Mouse (Mus musculus) heart, embryonic 16.5 days (tissue): ENCODE measurements around the gene Map3k21. TPM values are rescaled to one million over a fixed set of nuclear protein-coding genes. Genes with fewer than 3 reads are reported as not detected.
A peak's percentile ranks its signal among the peaks of the same experiment; 100 is the strongest.

Source experiments
- ATAC-seq: fragments of 200-750 bp; cut with Nextera tagmentation; replicated peaks from 2 replicates; pipeline ENCODE4 v1.8.0; 2017; ENCODE audit warnings: moderate number of reproducible peaks; ENCODE audit not compliant: insufficient read depth, low FRiP score; ENCODE audit errors: extremely low read depth
- H3K27ac ChIP-seq: fragments of 300-500 bp; sonication (generic); 2 replicates; pipeline ENCODE4 v1.5.1; 2014; ENCODE audit warnings: mild to moderate bottlenecking, low read length, control low read depth, moderate library complexity
- H3K27me3 ChIP-seq: fragments of 300-500 bp; sonication (generic); 2 replicates; pipeline ENCODE4 v1.6.1; 2014; ENCODE audit warnings: low read length, mixed read lengths; ENCODE audit not compliant: control insufficient read depth, insufficient read depth
- H3K36me3 ChIP-seq: fragments of 300-500 bp; sonication (generic); 2 replicates; pipeline ENCODE4 v1.6.1; 2014; ENCODE audit not compliant: control insufficient read depth, insufficient read depth
- H3K4me1 ChIP-seq: fragments of 300-500 bp; sonication (generic); 2 replicates; pipeline ENCODE4 v1.6.1; 2014; ENCODE audit warnings: low read length, mixed read lengths; ENCODE audit not compliant: control insufficient read depth, insufficient read depth
- H3K4me2 ChIP-seq: fragments of 300-500 bp; sonication (generic); 2 replicates; pipeline ENCODE4 v1.6.1; 2014; ENCODE audit warnings: low read depth, mild to moderate bottlenecking, control low read depth, low read length
- H3K4me3 ChIP-seq: fragments of 300-500 bp; sonication (generic); 2 replicates; pipeline ENCODE4 v1.5.1; 2014; ENCODE audit warnings: mild to moderate bottlenecking, control low read depth, low read length
- H3K9ac ChIP-seq: fragments of 300-500 bp; sonication (generic); 2 replicates; pipeline ENCODE4 v1.6.1; 2014; ENCODE audit warnings: low read length, control low read depth
- H3K9me3 ChIP-seq: fragments of 300-500 bp; sonication (generic); replicated peaks from 2 replicates; pipeline ENCODE4 v1.6.1; 2016; ENCODE audit warnings: low read length; ENCODE audit not compliant: control insufficient read depth
- WGBS: fragments of 180-500 bp; shearing (Covaris S2); extraction: QIAGEN DNeasy Blood & Tissue Kit; methylation state at CpG from one replicate; pipeline ENCODE4 v1.1.7; 2014; 5-methylcytosine and 5-hydroxymethylcytosine counted together
- polyA plus RNA-seq: library from polyadenylated mRNA; unstranded; fragments of >200 nt; fragmentation: Nextera tagmentation; extraction: Ambion mirVana; gene quantifications from 2 replicates; pipeline ENCODE4 v1.2.1, GENCODE M21; 2015

Gene Map3k21
- polyA plus RNA-seq, 1 experiment from 2014 or later, result 0.13 TPM

GRCm38 (mm10) chr8:125963807-125964211 is 53.6 kb downstream of the Map3k21 start:
- Histone ChIP-seq H3K9ac (no peak overlapping the region; the same call in 1 of the 2 replicates), H3K36me3 (no peaks in the 10 kb centered on the region), H3K9me3 (peaks cover 9% of the 10 kb centered on the region), H3K4me1 (peaks cover 4% of the 10 kb centered on the region), H3K27ac (no peak overlapping the region), H3K27me3 (peaks cover 12% of the 10 kb centered on the region), H3K4me2 (peak overlapping the region; percentile 56), H3K4me3 (peak overlapping the region; percentile 39)
- WGBS, result 4% methylated on average over 11 of the region's 11 CpGs
- ATAC-seq, result no peak

GRCm38 (mm10) chr8:125971336-125971735 is 61.1 kb downstream of the Map3k21 start:
- Histone ChIP-seq H3K9ac (no peak overlapping the region), H3K4me3 (no peak overlapping the region), H3K27ac (no peak overlapping the region), H3K27me3 (peaks cover 2% of the 10 kb centered on the region; the same call in 1 of the 2 replicates), H3K36me3 (no peaks in the 10 kb centered on the region), H3K9me3 (peaks cover 5% of the 10 kb centered on the region; the same call in 1 of the 2 replicates), H3K4me2 (no peak overlapping the region), H3K4me1 (no peaks in the 10 kb centered on the region)
- no peak for ATAC-seq
- 39% methylated on average over 3 of the region's 3 CpGs for WGBS

GRCm38 (mm10) chr8:125975981-125976380 is 65.7 kb downstream of the Map3k21 start:
- Histone ChIP-seq H3K9me3 (no peaks in the 10 kb centered on the region), H3K9ac (no peak overlapping the region), H3K4me1 (no peaks in the 10 kb centered on the region), H3K36me3 (no peaks in the 10 kb centered on the region), H3K4me2 (no peak overlapping the region), H3K4me3 (no peak overlapping the region), H3K27ac (no peak overlapping the region), H3K27me3 (no peaks in the 10 kb centered on the region)
- WGBS, result 73% methylated on average over 4 of the region's 4 CpGs
- ATAC-seq, result no peak

- no peaks in the 10 kb centered on the region for H3K9me3 ChIP-seq
- H3K4me3 ChIP-seq, result no peak overlapping the region
- H3K4me2 ChIP-seq, result no peak overlapping the region
- no peaks in the 10 kb centered on the region for H3K4me1 ChIP-seq
- no peak for ATAC-seq
- H3K27ac ChIP-seq, result no peak overlapping the region
- no peaks in the 10 kb centered on the region for H3K27me3 ChIP-seq
- no peak overlapping the region for H3K9ac ChIP-seq
- H3K36me3 ChIP-seq, result no peaks in the 10 kb centered on the region
- 15% methylated on average over 6 of the region's 6 CpGs for WGBS
These were observed 70.6 kb downstream of the Map3k21 start for GRCm38 (mm10) chr8:125980826-125981225.

GRCm38 (mm10) chr8:125983515-125983914 is 73.3 kb downstream of the Map3k21 start:
- Histone ChIP-seq H3K4me1 (no peaks in the 10 kb centered on the region), H3K27me3 (no peaks in the 10 kb centered on the region), H3K9me3 (no peaks in the 10 kb centered on the region), H3K4me2 (no peak overlapping the region), H3K9ac (no peak overlapping the region), H3K4me3 (no peak overlapping the region), H3K27ac (no peak overlapping the region), H3K36me3 (no peaks in the 10 kb centered on the region)
- ATAC-seq, result no peak
- 58% methylated on average over 3 of the region's 3 CpGs for WGBS

GRCm38 (mm10) chr8:125984140-125984539 is 73.9 kb downstream of the Map3k21 start:
- no peak overlapping the region for H3K4me2 ChIP-seq
- H3K27me3 ChIP-seq, result no peaks in the 10 kb centered on the region
- ATAC-seq, result no peak
- H3K4me3 ChIP-seq, result no peak overlapping the region
- H3K4me1 ChIP-seq, result no peaks in the 10 kb centered on the region
- H3K9me3 ChIP-seq, result no peaks in the 10 kb centered on the region
- H3K27ac ChIP-seq, result no peak overlapping the region
- 90% methylated on average over 4 of the region's 4 CpGs for WGBS
- H3K36me3 ChIP-seq, result no peaks in the 10 kb centered on the region
- no peak overlapping the region for H3K9ac ChIP-seq

GRCm38 (mm10) chr8:125985364-125985763 is 75.1 kb downstream of the Map3k21 start:
- no peak overlapping the region for H3K27ac ChIP-seq
- no peaks in the 10 kb centered on the region for H3K36me3 ChIP-seq
- no peak for ATAC-seq
- H3K9ac ChIP-seq, result no peak overlapping the region
- WGBS, result 91% methylated on average over 2 of the region's 2 CpGs
- no peak overlapping the region for H3K4me2 ChIP-seq
- no peak overlapping the region for H3K4me3 ChIP-seq
- H3K9me3 ChIP-seq, result no peaks in the 10 kb centered on the region
- H3K4me1 ChIP-seq, result no peaks in the 10 kb centered on the region
- no peaks in the 10 kb centered on the region for H3K27me3 ChIP-seq

GRCm38 (mm10) chr8:125986999-125987589 is 76.8 kb downstream of the Map3k21 start:
- Histone ChIP-seq H3K27me3 (0 out of 2 replicates have a peak, but pooled peaks cover 1% of the 10 kb centered on the region), H3K9me3 (no peaks in the 10 kb centered on the region), H3K4me2 (no peak overlapping the region), H3K4me1 (no peaks in the 10 kb centered on the region), H3K36me3 (no peaks in the 10 kb centered on the region), H3K9ac (no peak overlapping the region), H3K27ac (no peak overlapping the region), H3K4me3 (no peak overlapping the region)
- WGBS, result 49% methylated on average over 6 of the region's 6 CpGs
- ATAC-seq, result no peak

- Histone ChIP-seq H3K36me3 (no peaks in the 10 kb centered on the region), H3K4me1 (no peaks in the 10 kb centered on the region), H3K9me3 (no peaks in the 10 kb centered on the region), H3K27me3 (peaks cover 8% of the 10 kb centered on the region), H3K27ac (no peak overlapping the region), H3K4me3 (no peak overlapping the region), H3K4me2 (no peak overlapping the region), H3K9ac (no peak overlapping the region)
- 45% methylated on average over 2 of the region's 2 CpGs for WGBS
- no peak for ATAC-seq
These were observed 77.7 kb downstream of the Map3k21 start for GRCm38 (mm10) chr8:125987996-125988395.
